Mouse (Mus musculus): ENCODE measurements around the gene Tet3. TPM values are rescaled to one million over a fixed set of nuclear protein-coding genes. Genes with fewer than 3 reads are reported as not detected.
"Not testable (repeated sequence)": the region's sequence is repeated elsewhere in the genome, so short reads cannot be mapped to it uniquely, and the experiment has no call there.

Tet3 gene
- polyA plus RNA-seq, 1 experiment from 2014 or later = 66.1 TPM

GRCm38 (mm10) chr6:83345285-83345684 is 113.6 kb downstream of the Tet3 start:
- not testable (repeated sequence) for H3K9me3 ChIP-seq (replicated peaks); H3K4me2 ChIP-seq (replicated peaks); H3K4me3 ChIP-seq (replicated peaks); H3K27me3 ChIP-seq; ATAC-seq (ENCODE audit: insufficient number of reproducible peaks, low FRiP score, low TSS enrichment, low read depth); H3K27ac ChIP-seq (replicated peaks); H3K9ac ChIP-seq
- Histone ChIP-seq H3K4me1 (peaks cover 12% of the 10 kb centered on the region), H3K36me3 (peaks cover 28% of the 10 kb centered on the region)
- WGBS = 86% methylated on average over 8 of the region's 8 CpGs

- no peak overlapping the region for H3K27ac ChIP-seq (replicated peaks)
- H3K27me3 ChIP-seq = no peaks in the 10 kb centered on the region
- no peak overlapping the region for H3K4me3 ChIP-seq (replicated peaks)
- H3K9me3 ChIP-seq (replicated peaks) = no peaks in the 10 kb centered on the region
- 93% methylated on average over 2 of the region's 2 CpGs for WGBS
- H3K9ac ChIP-seq = no peak overlapping the region
- peaks cover 48% of the 10 kb centered on the region for H3K36me3 ChIP-seq
- ATAC-seq (ENCODE audit: insufficient number of reproducible peaks, low FRiP score, low TSS enrichment, low read depth) = no peak
- no peak overlapping the region for H3K4me2 ChIP-seq (replicated peaks)
- no peaks in the 10 kb centered on the region for H3K4me1 ChIP-seq
Measured at GRCm38 (mm10) chr6:83342957-83343356, 115.9 kb downstream of the Tet3 start.

GRCm38 (mm10) chr6:83341387-83341786 is 117.5 kb downstream of the Tet3 start:
- Histone ChIP-seq H3K27me3 (no peaks in the 10 kb centered on the region), H3K36me3 (peaks cover 57% of the 10 kb centered on the region)
- 72% methylated on average over 3 of the region's 3 CpGs for WGBS

GRCm38 (mm10) chr6:83327591-83328190 is 131.2 kb downstream of the Tet3 start:
- Histone ChIP-seq H3K36me3 (peaks cover 38% of the 10 kb centered on the region), H3K4me3 (replicated peaks) (no peak overlapping the region), H3K4me1 (peaks cover 12% of the 10 kb centered on the region), H3K27me3 (no peaks in the 10 kb centered on the region), H3K27ac (replicated peaks) (no peak overlapping the region), H3K9me3 (replicated peaks) (no peaks in the 10 kb centered on the region), H3K9ac (no peak overlapping the region), H3K4me2 (replicated peaks) (no peak overlapping the region)
- no peak for ATAC-seq (ENCODE audit: insufficient number of reproducible peaks, low FRiP score, low TSS enrichment, low read depth)
- WGBS = 81% methylated on average over 3 of the region's 3 CpGs

More at GRCm38 (mm10) chr6:83341387-83341786, 117.5 kb downstream of the Tet3 start:
- H3K4me1 ChIP-seq = no peaks in the 10 kb centered on the region
- ATAC-seq (ENCODE audit: insufficient number of reproducible peaks, low FRiP score, low TSS enrichment, low read depth) = no peak
- H3K4me2 ChIP-seq (replicated peaks) = no peak overlapping the region
- no peak overlapping the region for H3K4me3 ChIP-seq (replicated peaks)
- H3K27ac ChIP-seq (replicated peaks) = no peak overlapping the region
- H3K9me3 ChIP-seq (replicated peaks) = no peaks in the 10 kb centered on the region
- H3K9ac ChIP-seq = no peak overlapping the region

GRCm38 (mm10) chr6:83326761-83327160 is 132.1 kb downstream of the Tet3 start:
- Histone ChIP-seq H3K4me1 (peaks cover 12% of the 10 kb centered on the region), H3K27ac (replicated peaks) (no peak overlapping the region), H3K9ac (peak overlapping the region; percentile 78; the same call in 1 of the 2 replicates), H3K27me3 (no peaks in the 10 kb centered on the region), H3K4me3 (replicated peaks) (peak overlapping the region; percentile 81), H3K36me3 (peaks cover 30% of the 10 kb centered on the region), H3K9me3 (replicated peaks) (no peaks in the 10 kb centered on the region), H3K4me2 (replicated peaks) (peak overlapping the region; percentile 72)
- WGBS = 48% methylated on average over 6 of the region's 6 CpGs
- no peak for ATAC-seq (ENCODE audit: insufficient number of reproducible peaks, low FRiP score, low TSS enrichment, low read depth)

- no peaks in the 10 kb centered on the region for H3K9me3 ChIP-seq (replicated peaks)
- peak overlapping the region; percentile 72 for H3K4me2 ChIP-seq (replicated peaks)
- H3K4me1 ChIP-seq = peaks cover 12% of the 10 kb centered on the region
- peaks cover 27% of the 10 kb centered on the region; the same call in 1 of the 2 replicates for H3K36me3 ChIP-seq
- H3K9ac ChIP-seq = peak overlapping the region; percentile 78
- peak overlapping the region; percentile 81 for H3K4me3 ChIP-seq (replicated peaks)
- 7% methylated on average over 6 of the region's 6 CpGs for WGBS
- no peak for ATAC-seq (ENCODE audit: insufficient number of reproducible peaks, low FRiP score, low TSS enrichment, low read depth)
- peak overlapping the region; percentile 95 for H3K27ac ChIP-seq (replicated peaks)
- H3K27me3 ChIP-seq = no peaks in the 10 kb centered on the region
Measured at GRCm38 (mm10) chr6:83326394-83326736, 132.5 kb downstream of the Tet3 start.

GRCm38 (mm10) chr6:83325525-83326393 is 133.1 kb downstream of the Tet3 start, which contains the start of the genes Mthfd2 and Mob1a:
Mthfd2 (minus strand) TSS chr6:83325908.
Mob1a (plus strand) TSS chr6:83326016.
- Histone ChIP-seq H3K4me2 (replicated peaks) (peak within 1 kb of the TSS; percentile 72), H3K36me3 (peaks cover 21% of the 10 kb centered on the region; the same call in 1 of the 2 replicates), H3K9me3 (replicated peaks) (no peaks in the 10 kb centered on the region), H3K4me3 (replicated peaks) (peak within 1 kb of the TSS; percentile 81), H3K9ac (peak within 1 kb of the TSS; percentile 78), H3K4me1 (peaks cover 12% of the 10 kb centered on the region), H3K27me3 (no peaks in the 10 kb centered on the region), H3K27ac (replicated peaks) (peak within 1 kb of the TSS; percentile 95)
- under 1% methylated on average over 65 of the region's 65 CpGs for WGBS
- ATAC-seq (ENCODE audit: insufficient number of reproducible peaks, low FRiP score, low TSS enrichment, low read depth) = peak; percentile 97

- H3K4me2 ChIP-seq (replicated peaks) = no peak overlapping the region
- 69% methylated on average over 8 of the region's 8 CpGs for WGBS
- H3K36me3 ChIP-seq = peaks cover 5% of the 10 kb centered on the region; the same call in 1 of the 2 replicates
- peaks cover 12% of the 10 kb centered on the region for H3K4me1 ChIP-seq
- H3K9ac ChIP-seq = no peak overlapping the region
- no peak for ATAC-seq (ENCODE audit: insufficient number of reproducible peaks, low FRiP score, low TSS enrichment, low read depth)
- no peak overlapping the region for H3K27ac ChIP-seq (replicated peaks)
- no peaks in the 10 kb centered on the region for H3K9me3 ChIP-seq (replicated peaks)
- H3K27me3 ChIP-seq = no peaks in the 10 kb centered on the region
- H3K4me3 ChIP-seq (replicated peaks) = no peak overlapping the region
Measured at GRCm38 (mm10) chr6:83323652-83324419, 135.0 kb downstream of the Tet3 start.

GRCm38 (mm10) chr6:83322794-83323193 is 136.1 kb downstream of the Tet3 start:
- Histone ChIP-seq H3K27ac (replicated peaks) (no peak overlapping the region), H3K9ac (no peak overlapping the region), H3K4me1 (peaks cover 12% of the 10 kb centered on the region), H3K27me3 (no peaks in the 10 kb centered on the region), H3K4me3 (replicated peaks) (no peak overlapping the region), H3K9me3 (replicated peaks) (no peaks in the 10 kb centered on the region), H3K36me3 (no peaks in the 10 kb centered on the region), H3K4me2 (replicated peaks) (no peak overlapping the region)
- WGBS = 64% methylated on average over 2 of the region's 2 CpGs
- ATAC-seq (ENCODE audit: insufficient number of reproducible peaks, low FRiP score, low TSS enrichment, low read depth) = no peak

- no peaks in the 10 kb centered on the region for H3K36me3 ChIP-seq
- no peak overlapping the region for H3K9ac ChIP-seq
- H3K27me3 ChIP-seq = no peaks in the 10 kb centered on the region
- WGBS = 69% methylated on average over 1 of the region's 1 CpGs
- no peak overlapping the region for H3K4me3 ChIP-seq (replicated peaks)
- H3K4me2 ChIP-seq (replicated peaks) = no peak overlapping the region
- no peaks in the 10 kb centered on the region for H3K9me3 ChIP-seq (replicated peaks)
- H3K27ac ChIP-seq (replicated peaks) = no peak overlapping the region
- H3K4me1 ChIP-seq = peaks cover 8% of the 10 kb centered on the region
- no peak for ATAC-seq (ENCODE audit: insufficient number of reproducible peaks, low FRiP score, low TSS enrichment, low read depth)
Measured at GRCm38 (mm10) chr6:83321927-83322326, 137.0 kb downstream of the Tet3 start.
